Mouse (Mus musculus) retina, adult 2 months (tissue): ENCODE measurements around the gene Hist1h2ag.
A peak's percentile ranks its signal among the peaks of the same experiment; 100 is the strongest.
"Not testable (repeated sequence)": the region's sequence is repeated elsewhere in the genome, so short reads cannot be mapped to it uniquely, and the experiment has no call there.

Experiments used
- DNase-seq: peaks from one replicate; pipeline ENCODE4 v3.0.0-alpha.2; 2012; ENCODE audit warnings: low read depth, low spot score

Gene Hist1h2ag

DNA sequence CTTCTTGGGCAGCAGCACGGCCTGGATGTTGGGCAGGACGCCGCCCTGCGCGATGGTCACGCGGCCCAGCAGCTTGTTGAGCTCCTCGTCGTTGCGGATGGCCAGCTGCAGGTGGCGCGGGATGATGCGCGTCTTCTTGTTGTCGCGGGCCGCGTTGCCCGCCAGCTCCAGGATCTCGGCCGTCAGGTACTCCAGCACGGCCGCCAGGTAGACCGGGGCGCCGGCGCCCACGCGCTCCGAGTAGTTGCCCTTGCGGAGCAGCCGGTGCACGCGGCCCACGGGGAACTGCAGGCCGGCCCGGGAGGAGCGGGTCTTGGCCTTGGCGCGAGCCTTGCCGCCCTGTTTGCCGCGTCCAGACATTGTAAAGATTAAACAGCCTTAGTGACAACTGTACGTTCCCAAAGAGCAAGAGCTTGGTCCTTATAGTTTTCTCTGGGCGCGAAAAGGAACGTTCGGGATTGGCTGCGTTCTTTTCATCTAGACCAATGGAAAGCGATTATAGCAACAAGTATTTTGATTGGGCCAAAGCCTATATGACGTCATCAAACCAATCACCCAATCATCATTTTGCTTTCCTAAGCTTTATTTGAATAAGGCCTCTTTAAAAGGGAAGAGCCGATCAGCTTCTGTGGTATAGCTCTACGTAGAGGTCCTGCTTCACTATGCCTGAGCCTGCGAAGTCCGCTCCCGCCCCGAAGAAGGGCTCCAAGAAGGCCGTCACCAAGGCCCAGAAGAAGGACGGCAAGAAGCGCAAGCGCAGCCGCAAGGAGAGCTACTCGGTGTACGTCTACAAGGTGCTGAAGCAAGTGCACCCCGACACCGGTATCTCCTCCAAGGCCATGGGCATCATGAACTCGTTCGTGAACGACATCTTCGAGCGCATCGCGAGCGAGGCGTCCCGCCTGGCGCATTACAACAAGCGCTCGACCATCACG lies at the start of gene Hist1h2ag, which contains the start of gene Hist1h2bj:
Hist1h2ag (minus strand) TSS at position 377 of the 935 bp plus-strand sequence.
Hist1h2bj (plus strand) TSS at position 647 of the 935 bp plus-strand sequence.
- DNase-seq, result peak; percentile 99

DNA sequence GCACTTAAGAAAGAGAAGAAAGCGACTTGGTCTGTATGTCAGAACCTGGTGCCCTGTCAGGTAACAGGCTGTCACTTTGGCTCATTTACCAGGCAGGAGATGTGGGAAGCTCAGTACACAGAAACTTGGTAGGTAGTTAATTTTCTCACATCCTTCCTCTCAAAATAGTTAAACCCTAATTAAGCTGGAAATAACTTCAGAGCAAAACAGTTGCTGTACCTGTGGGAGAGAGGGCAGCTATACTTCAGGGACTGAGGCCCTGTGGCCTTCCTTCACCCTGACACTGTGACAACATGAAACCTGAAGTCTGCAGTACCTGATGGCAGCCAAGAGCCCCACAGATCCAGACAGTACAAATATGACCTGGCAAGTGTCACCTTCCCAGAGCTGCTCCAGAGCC lies 41.4 kb upstream of the Hist1h2ag start, which contains the start of gene Vmn1r188:
Vmn1r188 (plus strand) TSS at position 301 of the 400 bp plus-strand sequence.
- not testable (repeated sequence) for DNase-seq

DNA sequence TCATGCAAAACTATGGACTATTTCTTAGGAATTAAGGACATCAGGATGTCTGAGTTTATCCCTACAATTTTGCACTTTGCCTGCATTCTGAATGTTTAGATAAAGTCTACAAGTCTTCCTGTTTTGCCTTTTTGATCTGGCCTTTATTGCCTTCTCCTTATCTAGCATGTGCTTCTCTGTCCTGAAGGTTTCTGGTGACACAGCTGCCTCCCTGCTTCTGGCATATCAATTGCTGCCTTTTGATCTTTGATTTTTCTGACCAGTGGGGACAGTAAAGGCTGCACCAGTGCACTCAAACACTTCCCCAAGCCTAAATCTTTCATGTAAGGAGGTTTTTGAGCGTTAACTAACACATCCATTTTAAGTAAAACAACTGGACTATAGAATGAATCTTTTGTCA lies 20.7 kb upstream of the Hist1h2ag start:
- no peak for DNase-seq

DNA sequence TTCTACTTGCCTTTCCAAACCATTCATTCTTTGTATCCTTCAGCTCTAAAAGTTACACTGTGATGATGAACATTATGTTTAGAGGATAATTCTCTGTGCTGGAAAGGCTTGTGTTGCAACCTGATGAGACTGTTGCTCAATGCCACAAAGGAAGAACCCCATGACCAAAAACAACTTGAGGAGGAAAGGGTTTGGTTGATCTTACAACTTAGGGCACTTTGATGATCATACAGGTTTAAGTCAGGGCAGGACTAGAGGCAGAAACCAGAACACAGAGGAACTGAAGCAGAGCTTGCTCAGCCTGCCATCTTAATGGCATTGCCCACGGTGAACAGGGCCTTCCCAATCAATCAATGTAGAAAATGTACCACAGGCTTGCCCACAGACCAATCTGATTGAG lies 18.7 kb upstream of the Hist1h2ag start:
- DNase-seq, result no peak

DNA sequence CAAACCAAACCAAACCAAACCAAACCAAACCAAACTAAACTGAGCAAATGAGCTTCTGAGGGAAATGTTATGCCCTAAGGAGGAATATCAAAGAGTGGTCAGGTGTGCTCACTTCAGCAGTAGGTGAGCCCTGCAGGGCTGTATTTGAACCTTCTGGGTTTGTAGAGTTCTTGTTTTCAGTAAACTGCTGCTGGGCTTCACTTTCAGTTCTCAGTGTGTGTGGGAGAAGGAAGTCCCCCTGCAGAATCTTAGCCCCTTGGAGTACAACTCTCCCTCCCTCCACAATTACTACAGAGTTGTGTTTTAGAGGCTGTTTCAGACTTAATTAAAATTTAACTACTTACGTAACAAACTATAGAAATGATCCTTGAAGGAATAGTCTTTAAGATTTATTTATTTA lies 11.0 kb upstream of the Hist1h2ag start:
- no peak for DNase-seq

DNA sequence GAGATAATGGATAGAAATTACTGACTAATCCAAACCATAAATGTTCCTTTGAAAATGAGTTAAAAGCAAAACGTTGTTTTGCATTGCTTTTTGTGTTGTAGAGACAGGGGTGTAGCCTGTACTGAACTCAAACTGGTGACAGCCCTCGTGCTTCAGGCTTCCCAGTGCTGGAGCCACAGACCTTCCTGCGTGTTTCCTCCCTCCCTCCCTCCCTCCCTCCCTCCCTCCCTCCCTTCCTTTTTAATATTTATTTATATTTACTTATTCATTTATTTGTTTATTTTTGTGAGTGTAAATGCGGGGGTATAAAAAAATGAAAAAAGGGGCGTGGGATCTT lies 8.7 kb upstream of the Hist1h2ag start:
- no peak for DNase-seq

DNA sequence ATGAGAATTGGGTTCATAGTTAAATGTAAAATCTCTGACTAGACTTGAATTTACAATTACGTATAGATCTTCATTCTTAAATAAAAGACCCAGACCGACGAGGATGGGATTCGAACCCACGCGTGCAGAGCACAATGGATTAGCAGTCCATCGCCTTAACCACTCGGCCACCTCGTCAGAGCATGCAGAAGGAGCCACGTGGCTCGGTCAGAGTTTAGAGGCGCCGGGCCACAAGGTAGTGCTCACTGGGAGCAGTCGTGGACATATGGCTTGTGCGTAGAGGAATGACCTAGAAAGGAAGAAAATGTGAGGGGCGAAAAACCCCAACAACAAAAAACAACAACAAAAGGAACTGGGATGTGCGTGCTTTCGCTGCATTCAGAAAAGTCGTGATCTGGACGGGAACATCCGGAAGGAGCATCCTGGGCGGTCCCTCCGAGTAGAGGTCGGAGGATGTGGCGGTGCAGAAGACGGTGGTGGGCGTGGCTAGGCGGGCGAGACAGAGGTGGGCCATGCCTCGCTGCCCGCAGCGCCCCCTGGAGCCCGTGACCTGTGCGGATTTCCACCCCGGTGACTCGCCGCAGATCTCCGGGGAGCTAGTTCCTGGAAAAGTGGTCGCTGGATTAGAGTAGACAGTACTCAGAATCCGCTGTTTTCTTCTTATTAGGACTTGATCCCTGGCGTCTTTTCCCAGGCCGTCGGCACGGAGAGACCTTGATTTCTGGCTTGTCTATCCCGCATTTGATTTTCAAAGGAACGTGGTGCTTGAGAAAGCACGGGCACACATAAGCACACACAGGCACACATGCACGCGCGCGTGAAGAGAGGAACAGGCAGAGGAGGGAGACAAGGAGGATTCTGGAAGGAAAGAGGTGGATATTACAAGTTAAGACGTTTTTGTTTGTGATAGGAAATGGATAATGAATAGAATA lies 8.1 kb upstream of the Hist1h2ag start:
- DNase-seq, result peak; percentile 72

DNA sequence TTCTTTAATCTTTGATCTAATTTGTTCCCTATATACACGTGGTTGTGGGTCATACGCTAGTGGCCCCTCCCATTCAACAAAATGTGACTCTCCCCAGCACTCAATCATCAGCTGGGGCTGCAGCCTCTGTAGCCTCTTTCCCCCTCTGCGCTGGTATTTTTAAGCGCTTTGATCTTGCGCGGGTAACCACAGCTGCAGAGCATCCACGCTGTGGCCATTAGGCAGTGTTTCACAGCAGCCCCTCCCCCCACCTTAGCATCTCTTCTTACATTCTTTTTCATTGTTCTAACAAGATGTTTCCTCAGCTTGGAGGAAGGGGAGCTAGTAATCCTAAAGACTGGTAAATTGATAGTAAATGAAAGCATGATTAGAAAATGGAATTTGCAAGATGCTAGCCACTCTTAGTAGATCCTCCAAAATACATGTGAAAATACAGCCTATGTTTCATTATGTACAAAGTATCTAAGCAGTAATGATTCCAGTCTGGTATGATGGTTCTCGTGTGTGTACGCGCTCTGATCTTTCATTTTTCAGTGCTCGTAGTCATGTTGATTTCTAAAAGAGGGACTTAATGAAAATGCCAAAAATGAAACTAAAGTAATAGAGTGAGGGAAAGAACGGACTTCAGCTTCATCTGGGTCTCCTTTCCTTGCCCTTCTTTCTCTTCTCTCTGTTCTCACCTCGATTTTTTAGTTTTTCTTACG lies 7.1 kb upstream of the Hist1h2ag start:
- DNase-seq, result no peak

DNA sequence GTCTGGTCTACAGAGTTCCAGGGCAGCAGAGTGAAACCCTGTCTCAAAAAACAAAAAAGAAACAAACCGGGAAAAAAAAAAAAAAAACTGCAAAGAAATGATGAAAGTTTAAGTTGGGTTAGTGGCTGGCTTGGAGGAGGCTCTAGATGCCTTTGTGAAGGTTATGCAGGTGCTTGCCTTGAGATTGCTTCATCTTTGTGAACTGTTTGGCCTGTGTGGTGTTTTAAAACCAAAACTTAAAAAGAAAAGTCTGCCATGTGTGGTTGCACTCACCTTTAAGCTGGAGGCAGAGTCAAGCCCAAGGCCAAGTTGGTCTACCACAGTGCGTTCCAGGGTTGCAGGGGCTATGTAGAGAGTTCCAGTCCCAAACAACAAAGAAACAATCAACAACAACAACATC lies 6.3 kb upstream of the Hist1h2ag start:
- no peak for DNase-seq

DNA sequence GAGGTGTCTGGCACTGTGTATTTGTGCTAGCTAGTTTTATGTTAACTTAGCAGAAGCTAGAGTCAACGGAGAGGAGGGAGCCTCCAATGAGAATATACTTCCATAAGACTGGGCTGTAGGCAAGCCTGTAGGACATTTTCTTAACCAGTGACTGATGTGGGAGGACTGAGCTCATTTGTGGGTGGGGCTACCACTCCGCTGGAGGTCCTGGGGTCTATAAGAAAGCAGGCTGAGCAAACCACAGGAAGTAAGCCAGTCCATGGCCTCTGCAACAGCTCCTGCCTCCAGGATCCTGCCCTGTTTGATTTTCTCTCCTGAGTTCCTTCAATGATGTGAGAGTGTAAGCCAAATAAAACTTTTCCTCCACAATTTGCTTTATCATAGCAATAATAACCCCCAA lies 2.6 kb upstream of the Hist1h2ag start:
- DNase-seq, result no peak

DNA sequence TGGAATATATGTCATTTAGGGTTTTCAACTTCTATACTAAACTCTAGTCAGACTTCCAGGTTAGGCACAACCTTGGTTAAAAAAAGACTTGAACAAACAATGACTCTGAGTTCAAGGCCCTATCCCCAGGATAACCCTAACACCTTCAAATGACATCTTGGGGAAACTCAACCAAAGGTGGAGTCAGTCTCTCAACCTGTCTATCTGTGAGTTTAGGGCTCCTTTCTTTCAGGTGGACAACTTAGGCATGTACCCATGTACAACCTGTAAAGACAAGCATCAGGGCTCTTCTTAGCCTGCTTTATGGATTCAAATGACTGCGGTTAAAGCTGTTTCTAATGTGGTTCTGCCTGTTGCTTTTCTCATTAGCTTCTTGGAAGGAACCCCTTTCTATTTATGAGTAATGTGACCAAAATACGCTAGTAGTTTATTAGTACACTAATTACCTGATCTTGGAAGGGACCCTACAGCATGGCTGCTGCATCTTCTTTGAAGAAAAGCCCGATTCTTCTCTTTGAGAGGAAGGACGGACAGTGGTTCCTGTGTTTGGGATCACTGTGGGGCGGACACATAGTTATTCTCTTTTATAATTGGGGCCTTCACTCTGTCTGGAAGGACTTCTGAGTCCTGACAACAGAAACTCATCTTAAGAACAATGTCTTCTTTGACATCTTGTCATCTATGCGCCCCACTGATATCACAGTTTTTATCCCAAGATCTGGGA lies 1.9 kb upstream of the Hist1h2ag start:
- DNase-seq, result no peak

DNA sequence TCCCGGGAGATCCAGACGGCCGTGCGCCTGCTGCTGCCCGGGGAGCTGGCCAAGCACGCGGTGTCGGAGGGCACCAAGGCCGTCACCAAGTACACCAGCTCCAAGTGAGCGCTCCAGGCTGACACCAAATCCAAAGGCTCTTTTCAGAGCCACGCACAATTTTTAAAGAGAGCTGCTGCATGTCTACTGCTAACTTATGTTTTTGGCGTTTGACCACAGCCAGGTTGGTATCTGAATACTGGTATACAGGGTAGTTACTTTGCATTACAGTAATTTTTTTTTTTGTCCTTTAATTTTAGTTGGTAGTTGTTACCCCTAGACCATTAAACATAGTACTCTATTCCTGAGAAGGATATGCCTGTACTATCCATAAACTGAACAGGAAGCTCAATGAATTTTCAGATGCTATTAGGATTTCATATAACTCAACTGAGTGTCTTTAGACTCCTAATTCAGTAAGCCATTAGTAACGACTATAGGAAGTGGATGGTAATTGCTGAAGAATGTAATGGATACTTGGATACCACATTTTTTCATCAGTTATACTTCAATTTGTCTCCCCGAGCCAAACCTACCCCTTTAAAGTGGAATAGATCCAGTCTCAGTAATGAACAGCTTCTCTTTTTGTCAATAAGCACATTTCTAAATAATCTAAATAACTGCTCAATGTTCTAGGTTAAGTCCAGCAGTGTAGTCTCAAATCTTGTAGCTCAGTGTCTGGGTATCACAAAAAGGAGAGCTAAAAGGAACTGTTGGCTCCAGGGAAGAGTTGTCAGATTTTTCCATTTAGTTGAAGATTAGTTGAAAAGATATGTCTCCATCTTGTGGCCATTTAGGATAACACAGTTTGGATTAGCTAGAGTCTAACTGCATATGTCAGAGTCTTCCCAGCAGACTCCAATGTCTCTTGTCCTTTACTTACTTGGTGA lies 1.0 kb upstream of the Hist1h2ag start:
- DNase-seq, result no peak

DNA sequence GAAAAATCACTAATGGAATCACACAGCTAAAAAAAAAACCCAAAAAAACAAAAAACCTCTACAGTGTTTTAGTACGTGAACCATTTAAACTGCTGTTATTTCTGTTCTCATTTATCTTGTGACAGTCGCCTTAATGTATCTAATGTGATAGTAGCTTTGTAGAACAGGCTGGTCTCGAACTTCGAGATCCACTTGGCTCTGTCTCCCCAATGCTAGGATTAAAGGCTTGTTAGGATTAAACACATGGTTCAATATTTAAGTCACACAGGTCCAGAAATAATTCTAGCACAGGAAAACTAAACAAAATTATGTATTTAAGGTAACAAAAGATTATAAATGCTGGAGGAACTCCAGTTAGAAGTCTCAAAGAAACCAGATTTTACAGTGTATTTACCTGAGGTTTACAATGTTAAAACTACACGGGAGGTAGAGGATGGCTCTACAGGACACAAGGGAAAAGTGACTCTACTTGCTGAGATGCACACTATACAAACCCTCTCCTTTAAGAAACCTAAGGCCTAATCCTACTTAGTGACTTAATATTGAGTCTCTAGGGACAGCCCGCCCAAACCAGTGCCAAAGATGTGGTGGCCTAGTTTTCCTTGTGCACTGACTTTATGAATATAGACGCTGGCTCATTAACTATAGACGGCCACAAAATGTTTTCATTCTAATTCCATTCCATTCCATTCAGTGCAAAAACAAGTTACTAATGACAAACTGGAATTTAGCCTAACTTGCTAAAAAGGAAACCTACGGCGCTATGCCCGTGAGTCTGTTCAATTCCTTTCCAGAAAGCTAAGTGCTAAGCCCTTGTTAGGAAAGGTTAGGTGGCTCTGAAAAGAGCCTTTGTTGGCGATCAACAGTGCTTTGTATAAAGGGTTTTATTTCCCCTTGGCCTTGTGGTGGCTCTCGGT lies 835 bp downstream of the Hist1h2ag start:
- DNase-seq, result no peak

DNA sequence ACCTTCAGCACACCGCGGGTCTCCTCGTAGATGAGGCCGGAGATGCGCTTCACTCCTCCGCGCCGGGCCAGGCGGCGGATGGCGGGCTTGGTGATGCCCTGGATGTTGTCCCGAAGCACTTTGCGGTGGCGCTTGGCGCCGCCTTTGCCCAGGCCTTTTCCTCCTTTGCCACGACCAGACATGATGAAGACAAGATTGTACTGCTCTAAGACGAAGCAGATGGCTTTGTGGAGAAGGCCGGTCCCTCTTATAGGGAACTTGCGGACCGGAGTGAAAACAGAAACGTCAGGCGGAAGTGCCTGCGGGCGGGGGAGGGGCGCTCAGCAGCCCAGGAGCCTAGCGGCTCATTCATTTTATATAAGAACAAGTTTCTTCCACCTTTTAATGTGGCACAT lies 1.6 kb downstream of the Hist1h2ag start, which contains the start of gene Hist1h4i:
Hist1h4i (minus strand) TSS at position 221 of the 395 bp plus-strand sequence.
- DNase-seq, result peak; percentile 89

DNA sequence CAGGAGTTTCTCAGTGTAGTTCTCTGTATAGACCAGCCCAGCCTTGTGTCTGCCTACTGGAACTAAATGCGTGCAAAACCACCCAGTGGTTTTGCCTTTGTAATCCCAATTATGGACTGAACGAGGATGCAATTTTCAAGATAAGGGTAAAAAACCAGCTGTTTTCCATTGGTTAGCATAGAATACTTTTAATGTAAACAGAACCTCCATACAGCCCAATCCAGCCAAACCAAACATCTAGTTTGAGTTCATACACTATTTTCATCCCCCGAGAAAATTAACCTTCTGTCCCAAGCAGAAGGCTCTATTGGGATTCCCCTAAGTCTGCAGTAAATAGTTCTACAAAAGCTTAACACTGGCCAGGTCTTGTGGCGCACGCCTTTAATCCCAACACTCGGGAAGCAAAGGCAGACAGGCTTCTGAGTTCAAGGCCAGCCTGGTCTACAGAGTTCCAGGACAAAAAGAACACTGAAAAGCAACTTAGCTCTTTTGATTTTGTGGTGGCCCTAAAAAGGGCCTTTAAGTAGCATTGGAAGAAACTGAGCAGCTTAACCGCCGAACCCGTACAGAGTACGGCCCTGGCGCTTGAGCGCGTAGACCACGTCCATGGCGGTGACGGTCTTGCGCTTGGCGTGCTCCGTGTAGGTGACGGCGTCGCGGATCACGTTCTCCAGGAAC lies 2.1 kb downstream of the Hist1h2ag start:
- DNase-seq, result no peak

DNA sequence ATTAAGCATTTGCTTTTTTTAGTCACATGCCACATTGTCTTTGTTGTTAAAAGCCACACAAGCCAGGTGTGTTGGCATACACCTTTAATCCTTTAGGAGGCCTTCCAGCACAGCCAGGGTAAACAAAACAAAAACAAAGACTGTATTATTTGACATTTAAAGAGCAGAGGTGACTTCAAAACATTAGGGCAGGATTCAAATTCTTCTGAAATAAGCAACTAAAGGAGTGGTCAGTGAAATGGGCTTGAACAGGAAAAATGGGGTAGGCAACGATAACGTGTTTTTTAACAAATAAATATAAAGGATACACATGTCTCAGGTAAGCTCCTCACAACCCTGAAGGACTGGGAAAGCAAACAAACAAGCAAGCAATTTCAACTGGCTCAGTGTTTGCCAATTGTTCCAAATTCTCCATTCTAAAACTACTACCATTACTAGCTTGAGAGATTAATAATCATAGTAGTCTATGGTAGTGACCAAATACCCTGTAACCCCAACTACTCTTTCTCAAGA lies 2.7 kb downstream of the Hist1h2ag start:
- DNase-seq, result no peak

DNA sequence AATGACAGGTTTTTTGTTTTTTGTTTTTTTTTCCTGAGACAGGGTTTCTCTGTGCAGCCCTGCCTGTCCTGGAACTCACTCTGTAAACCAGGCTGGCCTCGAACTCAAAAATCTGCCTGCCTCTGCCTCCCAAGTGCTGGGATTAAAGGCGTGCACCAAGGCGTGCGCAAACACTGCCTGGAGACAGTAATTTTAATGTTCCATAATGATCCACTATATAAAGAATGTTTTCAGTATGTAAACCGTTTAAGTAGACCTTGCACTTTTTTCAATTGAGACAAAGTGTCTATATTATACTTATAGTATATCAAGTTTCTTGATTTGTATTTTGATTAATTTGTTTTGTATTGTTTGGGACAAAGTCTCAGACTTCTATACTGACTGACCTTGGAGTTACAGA lies 3.4 kb downstream of the Hist1h2ag start:
- DNase-seq, result no peak

DNA sequence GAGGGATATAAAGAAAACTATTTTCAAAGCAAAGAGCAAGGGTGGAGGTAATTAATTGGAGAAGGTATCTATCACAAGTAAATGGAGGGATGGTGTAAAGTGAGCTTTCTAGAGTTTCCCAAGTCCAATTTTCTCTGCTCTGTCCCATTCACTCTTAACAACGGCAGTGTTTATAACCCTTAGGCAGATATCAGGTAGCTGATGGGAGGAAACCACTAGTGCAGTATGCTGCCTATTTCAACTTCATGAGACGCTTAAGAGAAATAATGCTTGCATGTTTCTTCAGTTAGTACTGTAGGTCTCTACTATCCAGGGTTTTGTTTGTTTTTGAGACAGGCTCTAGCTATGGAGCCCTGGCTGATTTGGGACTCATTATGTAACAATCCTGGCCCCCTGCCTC lies 5.3 kb downstream of the Hist1h2ag start:
- no peak for DNase-seq
